25 mouse cellular contexts compared by ENCODE assay signal in genomic region chr19:8962256-8962655, GRCm38 (mm10). TPM values are rescaled to one million over a fixed set of nuclear protein-coding genes. Genes with fewer than 3 reads are reported as not detected.
DNase-seq lines count a peak whose midpoint lies in the region; ATAC-seq and TF ChIP-seq lines count a peak whose summit lies in the region.
"Had no signal": no experiment of that assay in that cellular context is flagged by ENCODE, and none has a peak within 500 bp of the region (broad histone marks: within the 10 kb centered on the region; RNA-seq: fewer than 3 reads in every experiment).

No protein-coding gene starts in this region.

- no peak for ATAC-seq in midbrain, embryonic 16.5 days
- ATAC-seq: activated CD4-positive, CD25-positive, alpha-beta regulatory T cell, adult 4 months; forebrain, embryonic 13.5 days; forebrain, embryonic 16.5 days had no signal

- peak; percentile 10 for DNase-seq in gastrocnemius, adult 2 months
- DNase-seq in gastrocnemius, adult 18-20 months (ENCODE audit: low spot score): no peak
- DNase-seq in kidney, adult 9 months: peak; percentile 67
- DNase-seq in kidney, postnatal 10 days: no peak
- DNase-seq in midbrain, embryonic 10.5 days (ENCODE audit: low spot score): no peak
- no peak for DNase-seq in heart, adult 2 months
- DNase-seq: adrenal gland, adult 8-10 months; adrenal gland, postnatal 25 days; cerebellum, adult 11-12 months; cerebellum, adult 8-10 months; cerebellum, postnatal 10 days; cerebellum, postnatal 36 days; gastrocnemius, postnatal 25 days; heart, adult 18-20 months; heart, postnatal 14 days had no signal

- no peaks in the 10 kb centered on the region for H3K9me3 ChIP-seq in midbrain, embryonic 10.5 days (replicated peaks)
- no peaks in the 10 kb centered on the region for H3K9me3 ChIP-seq in midbrain, embryonic 16.5 days (replicated peaks; ENCODE audit: control insufficient read depth, low read length, poor library complexity, severe bottlenecking)
- H3K9me3 ChIP-seq: forebrain, embryonic 10.5 days; forebrain, embryonic 13.5 days; heart, embryonic 10.5 days; heart, embryonic 13.5 days; hindbrain, embryonic 12.5 days; hindbrain, embryonic 15.5 days had no signal

- no peak for TF ChIP-seq POLR2A in cortical plate, adult 2 months (IDR thresholded peaks at IDR 0.05; ENCODE audit: extremely low read depth, insufficient read depth, low read length)
- TF ChIP-seq POLR2A in heart, adult 2 months (IDR thresholded peaks at IDR 0.05; ENCODE audit: insufficient read depth, low read depth, low read length): no peak

- peaks cover 15% of the 10 kb centered on the region for H3K4me1 ChIP-seq in midbrain, embryonic 10.5 days
- H3K4me1 ChIP-seq in midbrain, embryonic 16.5 days (ENCODE audit: control insufficient read depth, insufficient read depth, low read length): peaks cover 4% of the 10 kb centered on the region; the same call in 1 of the 2 replicates
- H3K4me1 ChIP-seq in cortical plate, adult 2 months (ENCODE audit: control insufficient read depth, insufficient read depth, low read length): peaks cover 3% of the 10 kb centered on the region; the same call in 1 of the 2 replicates
- peaks cover 3% of the 10 kb centered on the region for H3K4me1 ChIP-seq in heart, adult 2 months (ENCODE audit: control insufficient read depth, insufficient read depth, low read length)

- H3K4me3 ChIP-seq in gastrocnemius, adult 2 months: no peak overlapping the region
- H3K4me3 ChIP-seq in midbrain, embryonic 10.5 days: 0 out of 2 replicates have a peak overlapping the region, but pooled peaks have one; percentile 1
- no peak overlapping the region for H3K4me3 ChIP-seq in midbrain, embryonic 16.5 days (ENCODE audit: low read depth, low read length)
- no peak overlapping the region for H3K4me3 ChIP-seq in cortical plate, adult 2 months (ENCODE audit: insufficient read depth, low read length)
- no peak overlapping the region for H3K4me3 ChIP-seq in heart, adult 2 months
- H3K4me3 ChIP-seq: forebrain, embryonic 10.5 days; forebrain, embryonic 13.5 days; heart, embryonic 10.5 days; heart, embryonic 13.5 days; hindbrain, embryonic 12.5 days; hindbrain, embryonic 15.5 days had no signal

- H3K27me3 ChIP-seq in midbrain, embryonic 10.5 days (ENCODE audit: low read depth, poor library complexity, severe bottlenecking): no peaks in the 10 kb centered on the region
- H3K27me3 ChIP-seq in midbrain, embryonic 16.5 days (ENCODE audit: control insufficient read depth, insufficient read depth, low read depth, low read length): no peaks in the 10 kb centered on the region
- H3K27me3 ChIP-seq in heart, adult 2 months (ENCODE audit: control insufficient read depth, insufficient read depth, low read length): no peaks in the 10 kb centered on the region
- H3K27me3 ChIP-seq: forebrain, embryonic 13.5 days; heart, embryonic 13.5 days; hindbrain, embryonic 12.5 days; hindbrain, embryonic 15.5 days had no signal

- H3K9ac ChIP-seq in midbrain, embryonic 16.5 days (ENCODE audit: low read depth, low read length): no peak overlapping the region
- H3K9ac ChIP-seq in heart, adult 2 months (ENCODE audit: low read depth, low read length): no peak overlapping the region
- H3K9ac ChIP-seq: forebrain, embryonic 13.5 days; heart, embryonic 13.5 days; hindbrain, embryonic 12.5 days; hindbrain, embryonic 15.5 days had no signal

- peaks cover 88% of the 10 kb centered on the region for H3K36me3 ChIP-seq in midbrain, embryonic 10.5 days
- H3K36me3 ChIP-seq in midbrain, embryonic 16.5 days (ENCODE audit: control insufficient read depth, insufficient read depth, low read length): peaks cover 37% of the 10 kb centered on the region
- no peaks in the 10 kb centered on the region for H3K36me3 ChIP-seq in heart, adult 2 months (ENCODE audit: control insufficient read depth, insufficient read depth, low read length)

- intact Hi-C loops in gastrocnemius, adult 2 months (cut with DNase I): no loop called here
- intact Hi-C loops in heart, adult 2 months (cut with DNase I): no loop called here

- no peak overlapping the region for H3K27ac ChIP-seq in gastrocnemius, adult 2 months
- no peak overlapping the region for H3K27ac ChIP-seq in midbrain, embryonic 10.5 days (replicated peaks)
- H3K27ac ChIP-seq in midbrain, embryonic 16.5 days (ENCODE audit: low read length): no peak overlapping the region
- peak overlapping the region; percentile 93 for H3K27ac ChIP-seq in cortical plate, adult 2 months (ENCODE audit: insufficient read depth, low read length)
- no peak overlapping the region for H3K27ac ChIP-seq in heart, adult 2 months
- H3K27ac ChIP-seq: forebrain, embryonic 10.5 days; forebrain, embryonic 13.5 days; heart, embryonic 10.5 days; heart, embryonic 13.5 days; hindbrain, embryonic 12.5 days; hindbrain, embryonic 15.5 days had no signal

- TF ChIP-seq CTCF in gastrocnemius, adult 2 months (IDR thresholded peaks at IDR 0.05): no peak
- TF ChIP-seq CTCF in cortical plate, adult 2 months (IDR thresholded peaks at IDR 0.05; ENCODE audit: extremely low read depth, insufficient read depth, low read length): no peak
- TF ChIP-seq CTCF in heart, adult 2 months (IDR thresholded peaks at IDR 0.05): no peak

- 96% methylated on average over 2 of the region's 2 CpGs for WGBS in midbrain, embryonic 10.5 days
- WGBS in midbrain, embryonic 16.5 days: 89% methylated on average over 2 of the region's 2 CpGs
- 85% methylated on average over 2 of the region's 2 CpGs for WGBS in heart, adult 2 months

- TF ChIP-seq EP300 in heart, adult 2 months (IDR thresholded peaks at IDR 0.05; ENCODE audit: insufficient read depth, low read depth, low read length): no peak

- no peaks in the 10 kb centered on the region for H3K79me2 ChIP-seq in heart, adult 2 months (replicated peaks; ENCODE audit: control insufficient read depth, insufficient read depth, low read length)

- no peak overlapping the region for H3K4me2 ChIP-seq in midbrain, embryonic 16.5 days (ENCODE audit: low read length)
- H3K4me2 ChIP-seq: forebrain, embryonic 13.5 days; heart, embryonic 13.5 days; hindbrain, embryonic 12.5 days; hindbrain, embryonic 15.5 days had no signal

RNA-seq across cellular contexts. Expression of gene Eef1g, which starts 4.6 kb away (rescaled TPM):
- total RNA-seq in gastrocnemius, adult 2 months (2021): 100 to 1,000 TPM; 423 to 463 TPM
- 100 to 1,000 TPM; 452 to 469 TPM for total RNA-seq in gastrocnemius, adult 18-20 months (2021)
- polyA plus RNA-seq in midbrain, embryonic 10.5 days (2016; fragmentation: Nextera tagmentation; extraction: Ambion mirVana): 438 and 514 TPM in 2 replicates
- polyA plus RNA-seq in midbrain, embryonic 16.5 days (2015; fragmentation: Nextera tagmentation; extraction: Ambion mirVana): 283 and 293 TPM in 2 replicates
- 286 and 289 TPM in 2 replicates for polyA plus RNA-seq in cortical plate, adult 2 months (2012; rRNA removed)
- 100 to 1,000 TPM; 224 to 260 TPM for total RNA-seq in heart, adult 2 months (2021)
- polyA plus RNA-seq in heart, adult 2 months (2012; rRNA removed): 191 and 291 TPM in 2 replicates

RNA-seq across cellular contexts. Expression of gene Tut1, which starts 8.6 kb away (rescaled TPM):
- 10 to 100 TPM in 1 of 2 experiments, 1 to 10 TPM in 1; 7.9 to 10.4 TPM for total RNA-seq in gastrocnemius, adult 2 months (2021)
- 1 to 10 TPM; 7.6 to 8.2 TPM for total RNA-seq in gastrocnemius, adult 18-20 months (2021)
- polyA plus RNA-seq in midbrain, embryonic 10.5 days (2016; fragmentation: Nextera tagmentation; extraction: Ambion mirVana): 36.5 and 40.2 TPM in 2 replicates
- 25.6 and 26.2 TPM in 2 replicates for polyA plus RNA-seq in midbrain, embryonic 16.5 days (2015; fragmentation: Nextera tagmentation; extraction: Ambion mirVana)
- 20.0 and 22.8 TPM in 2 replicates for polyA plus RNA-seq in cortical plate, adult 2 months (2012; rRNA removed)
- total RNA-seq in heart, adult 2 months (2021): 1 to 10 TPM; 8.5 to 9.4 TPM
- polyA plus RNA-seq in heart, adult 2 months (2012; rRNA removed): 7.2 and 10.6 TPM in 2 replicates

RNA-seq across cellular contexts. Expression of gene Mta2, which starts 20.6 kb away (rescaled TPM):
- 10 to 100 TPM; 23.5 to 27.2 TPM for total RNA-seq in gastrocnemius, adult 2 months (2021)
- total RNA-seq in gastrocnemius, adult 18-20 months (2021): 10 to 100 TPM; 21.6 to 24.2 TPM
- polyA plus RNA-seq in midbrain, embryonic 10.5 days (2016; fragmentation: Nextera tagmentation; extraction: Ambion mirVana): 178 and 191 TPM in 2 replicates
- 108 and 121 TPM in 2 replicates for polyA plus RNA-seq in midbrain, embryonic 16.5 days (2015; fragmentation: Nextera tagmentation; extraction: Ambion mirVana)
- polyA plus RNA-seq in cortical plate, adult 2 months (2012; rRNA removed): 24.6 and 25.2 TPM in 2 replicates
- total RNA-seq in heart, adult 2 months (2021): 10 to 100 TPM; 29.0 to 32.1 TPM
- 13.1 and 15.6 TPM in 2 replicates for polyA plus RNA-seq in heart, adult 2 months (2012; rRNA removed)

RNA-seq across cellular contexts. Expression of gene Ahnak, which starts 26.8 kb away (rescaled TPM):
- total RNA-seq in gastrocnemius, adult 2 months (2021): 100 to 1,000 TPM; 212 to 217 TPM
- 100 to 1,000 TPM; 199 to 202 TPM for total RNA-seq in gastrocnemius, adult 18-20 months (2021)
- polyA plus RNA-seq in midbrain, embryonic 10.5 days (2016; fragmentation: Nextera tagmentation; extraction: Ambion mirVana): 6.6 and 8.8 TPM in 2 replicates
- 2.7 and 3.2 TPM in 2 replicates for polyA plus RNA-seq in midbrain, embryonic 16.5 days (2015; fragmentation: Nextera tagmentation; extraction: Ambion mirVana)
- 6.7 and 7.7 TPM in 2 replicates for polyA plus RNA-seq in cortical plate, adult 2 months (2012; rRNA removed)
- 100 to 1,000 TPM; 299 to 348 TPM for total RNA-seq in heart, adult 2 months (2021)
- polyA plus RNA-seq in heart, adult 2 months (2012; rRNA removed): 23.0 and 42.5 TPM in 2 replicates

RNA-seq across cellular contexts. Expression of gene Eml3, which starts 32.9 kb away (rescaled TPM):
- 1 to 10 TPM; 3.4 to 6.2 TPM for total RNA-seq in gastrocnemius, adult 2 months (2021)
- total RNA-seq in gastrocnemius, adult 18-20 months (2021): 1 to 10 TPM; 3.1 to 4.5 TPM
- polyA plus RNA-seq in midbrain, embryonic 10.5 days (2016; fragmentation: Nextera tagmentation; extraction: Ambion mirVana): 22.9 and 23.5 TPM in 2 replicates
- 8.6 and 9.1 TPM in 2 replicates for polyA plus RNA-seq in midbrain, embryonic 16.5 days (2015; fragmentation: Nextera tagmentation; extraction: Ambion mirVana)
- 12.8 and 13.2 TPM in 2 replicates for polyA plus RNA-seq in cortical plate, adult 2 months (2012; rRNA removed)
- total RNA-seq in heart, adult 2 months (2021): 1 to 10 TPM; 7.0 to 9.7 TPM
- 17.6 and 18.4 TPM in 2 replicates for polyA plus RNA-seq in heart, adult 2 months (2012; rRNA removed)

Comparison
In these comparisons a context has a peak if more than half of its experiments do, and no peak if none do; other contexts are left out.
1. DNase-seq: peak in gastrocnemius, adult 2 months (single experiment) and kidney, adult 9 months (single experiment); none in gastrocnemius, adult 18-20 months (single experiment), kidney, postnatal 10 days (single experiment), midbrain, embryonic 10.5 days (single experiment) and heart, adult 2 months (0 of 2).